Mouse (Mus musculus): Measurements from ENCODE around the gene Tmem102.
A peak's percentile ranks its signal among the peaks of the same experiment; 100 is the strongest.

Gene Tmem102

DNA sequence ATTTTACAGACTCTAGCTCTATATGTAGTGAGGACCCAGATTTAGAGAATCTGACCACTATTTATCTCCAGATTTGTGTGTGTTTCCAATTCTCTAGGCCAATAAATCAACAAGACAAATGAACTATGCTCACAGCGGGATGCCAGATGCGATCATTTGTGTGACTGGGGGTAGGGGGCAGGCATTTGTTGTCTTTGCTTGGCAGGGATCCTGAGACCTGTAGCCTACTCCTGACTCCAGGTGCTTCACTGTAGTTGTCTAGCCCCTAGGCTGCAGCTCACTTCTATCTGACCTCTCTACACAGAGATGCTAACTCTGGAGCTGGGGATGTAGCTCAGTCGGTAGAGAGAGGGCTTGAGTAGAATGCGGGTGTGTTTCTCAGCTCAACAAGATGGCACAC is 23.6 kb downstream of the Tmem102 start:
- no peak for DNase-seq

DNA sequence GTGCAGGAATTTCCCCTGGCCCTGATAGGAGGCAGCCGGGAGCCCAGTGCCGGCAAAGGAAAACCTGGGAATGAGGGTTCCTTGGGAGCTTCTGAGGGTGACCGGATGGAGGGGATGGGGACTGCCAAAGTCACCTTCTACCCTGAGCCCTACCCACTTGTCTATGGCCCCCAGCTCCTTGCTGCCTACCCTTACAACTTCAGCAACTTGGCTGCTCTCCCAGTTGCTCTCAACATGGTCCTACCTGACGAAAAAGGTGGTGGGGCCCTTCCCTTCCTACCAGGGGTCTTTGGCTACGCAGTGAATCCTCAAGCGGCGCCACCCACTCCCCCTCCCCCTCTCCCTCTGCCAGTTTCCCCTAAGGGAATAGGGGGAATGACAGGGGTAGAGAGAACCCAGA is 26.4 kb downstream of the Tmem102 start:
- no peak for DNase-seq

DNA sequence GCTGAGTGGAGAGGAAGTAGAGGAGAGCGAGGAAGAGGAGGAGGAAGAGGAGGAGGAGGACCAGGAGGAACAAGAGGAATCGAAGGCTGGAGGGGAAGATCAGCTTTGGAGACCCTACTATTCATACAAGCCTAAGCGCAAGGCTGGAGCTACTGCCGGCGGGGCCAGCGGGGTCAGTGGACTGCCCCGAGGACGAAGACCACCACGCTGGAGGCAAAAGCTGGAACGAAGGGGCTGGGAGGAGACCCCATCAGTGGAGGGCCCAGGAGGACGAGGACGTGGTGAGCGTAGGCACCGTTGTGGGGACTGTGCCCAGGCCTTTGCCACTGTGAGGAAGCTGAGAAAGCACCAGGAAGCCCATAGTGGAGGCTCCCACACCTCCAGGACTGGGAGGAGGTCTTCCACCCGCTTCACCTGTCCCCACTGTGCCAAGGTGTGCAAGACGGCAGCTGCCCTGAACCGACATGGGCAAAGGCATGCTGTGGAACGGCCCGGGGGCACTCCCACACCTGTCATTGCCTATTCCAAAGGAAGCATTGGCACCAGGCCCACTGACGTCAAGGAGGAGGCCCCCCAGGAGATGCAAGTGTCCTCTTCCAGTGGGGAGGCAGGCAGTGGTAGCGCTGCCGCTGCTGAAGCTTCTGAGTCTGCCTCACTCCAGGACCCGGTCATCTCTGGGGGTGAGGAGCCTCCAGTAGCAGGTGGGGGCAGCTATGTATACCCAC is 27.0 kb downstream of the Tmem102 start:
- peak; percentile 47 for DNase-seq

DNA sequence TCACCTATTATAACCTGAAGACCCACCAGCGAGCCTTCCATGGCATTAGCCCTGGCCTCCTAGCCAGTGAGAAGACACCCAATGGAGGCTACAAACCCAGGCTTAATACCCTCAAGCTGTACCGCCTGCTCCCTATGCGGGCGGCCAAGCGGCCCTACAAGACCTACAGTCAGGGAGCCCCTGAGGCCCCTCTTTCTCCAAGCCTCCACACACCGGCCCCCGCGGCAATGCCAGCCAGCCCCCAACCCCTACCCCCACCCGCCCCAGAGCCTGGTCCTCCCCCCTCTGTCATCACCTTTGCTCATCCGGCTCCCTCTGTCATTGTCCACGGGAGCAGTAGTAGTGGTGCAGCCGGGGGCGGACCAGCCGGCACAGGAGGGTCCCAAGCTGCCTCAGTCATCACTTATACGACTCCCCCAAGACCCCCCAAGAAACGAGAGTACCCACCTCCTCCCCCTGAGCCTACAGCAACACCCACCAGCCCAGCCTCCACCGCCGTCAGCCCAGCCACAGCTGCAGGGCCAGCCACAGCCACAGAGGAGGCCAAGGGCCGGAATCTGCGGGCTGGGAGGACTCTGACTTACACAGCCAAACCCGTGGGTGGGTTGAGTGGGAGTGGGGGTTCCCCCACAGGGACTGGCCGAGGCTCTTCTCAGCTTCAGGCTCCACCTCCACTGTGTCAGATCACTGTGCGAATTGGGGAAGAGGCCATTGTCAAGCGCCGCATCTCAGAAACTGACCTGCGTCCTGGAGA is 27.7 kb downstream of the Tmem102 start:
- no peak for DNase-seq

DNA sequence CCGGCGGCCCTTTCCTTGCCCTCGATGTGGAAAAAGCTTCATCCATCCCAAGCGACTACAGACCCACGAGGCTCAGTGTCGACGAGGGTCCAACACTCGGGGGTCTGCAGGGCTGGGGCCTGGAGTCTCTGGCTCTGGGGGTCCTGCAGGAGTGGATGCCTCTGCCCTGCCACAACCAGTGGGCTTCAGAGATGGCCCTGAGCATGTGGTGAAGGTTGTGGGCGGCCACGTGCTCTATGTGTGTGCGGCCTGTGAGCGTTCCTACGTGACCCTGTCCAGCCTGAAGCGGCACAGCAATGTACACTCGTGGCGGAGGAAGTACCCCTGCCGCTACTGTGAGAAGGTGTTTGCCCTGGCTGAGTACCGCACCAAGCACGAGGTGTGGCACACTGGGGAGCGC is 28.9 kb downstream of the Tmem102 start:
- no peak for DNase-seq

DNA sequence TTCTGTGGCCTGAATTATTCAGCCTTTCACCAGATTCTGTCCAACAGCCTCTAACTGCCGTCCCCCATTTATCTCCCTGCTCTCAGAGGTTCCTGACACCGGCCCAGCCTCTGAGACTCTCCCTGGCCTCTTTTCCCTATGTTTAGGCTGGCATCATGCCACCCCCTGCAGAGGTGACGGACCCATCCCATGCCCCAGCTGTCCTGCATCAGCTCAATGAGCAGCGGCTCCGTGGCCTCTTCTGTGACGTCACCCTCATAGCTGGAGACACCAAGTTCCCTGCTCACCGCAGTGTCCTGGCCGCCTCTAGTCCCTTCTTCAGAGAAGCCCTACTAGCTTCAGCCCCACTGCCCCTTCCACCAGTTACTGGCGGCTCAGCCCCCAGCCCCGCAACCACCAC is 29.7 kb downstream of the Tmem102 start:
- DNase-seq, result no peak

DNA sequence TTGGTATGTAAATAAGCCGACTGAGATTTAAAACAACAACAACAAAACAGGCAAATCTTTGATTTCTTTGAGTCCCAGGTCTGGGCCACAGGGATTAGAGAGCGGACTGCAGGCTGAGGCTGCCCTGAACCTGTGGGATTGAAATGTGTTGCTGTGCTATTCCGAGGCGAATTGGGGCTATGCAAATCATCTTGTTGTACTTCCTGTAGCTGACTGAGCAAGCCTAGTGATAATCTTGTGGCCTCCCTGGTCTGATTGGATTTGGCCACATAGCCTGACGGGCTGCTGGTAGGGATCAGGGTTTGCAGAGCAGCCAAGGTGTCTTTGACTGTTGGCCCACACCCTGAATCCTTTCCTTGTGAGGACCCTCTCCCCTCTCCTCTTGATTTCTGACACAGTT is 30.5 kb downstream of the Tmem102 start:
- no peak for DNase-seq

DNA sequence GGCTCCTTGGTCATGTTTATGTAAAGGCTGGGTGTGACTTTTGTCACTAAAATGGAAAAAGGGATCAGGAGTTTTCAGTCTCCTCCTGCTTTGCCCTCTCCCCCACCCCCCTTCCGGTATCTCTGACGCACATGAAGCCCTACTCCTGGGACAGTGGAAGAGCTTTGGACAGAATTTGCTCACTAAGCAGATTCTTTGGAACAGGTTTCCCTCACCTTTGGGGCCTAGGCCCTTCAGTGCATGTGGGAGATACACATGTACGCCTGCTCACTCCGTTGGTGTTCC is 37.9 kb downstream of the Tmem102 start:
- DNase-seq, result no peak

DNA sequence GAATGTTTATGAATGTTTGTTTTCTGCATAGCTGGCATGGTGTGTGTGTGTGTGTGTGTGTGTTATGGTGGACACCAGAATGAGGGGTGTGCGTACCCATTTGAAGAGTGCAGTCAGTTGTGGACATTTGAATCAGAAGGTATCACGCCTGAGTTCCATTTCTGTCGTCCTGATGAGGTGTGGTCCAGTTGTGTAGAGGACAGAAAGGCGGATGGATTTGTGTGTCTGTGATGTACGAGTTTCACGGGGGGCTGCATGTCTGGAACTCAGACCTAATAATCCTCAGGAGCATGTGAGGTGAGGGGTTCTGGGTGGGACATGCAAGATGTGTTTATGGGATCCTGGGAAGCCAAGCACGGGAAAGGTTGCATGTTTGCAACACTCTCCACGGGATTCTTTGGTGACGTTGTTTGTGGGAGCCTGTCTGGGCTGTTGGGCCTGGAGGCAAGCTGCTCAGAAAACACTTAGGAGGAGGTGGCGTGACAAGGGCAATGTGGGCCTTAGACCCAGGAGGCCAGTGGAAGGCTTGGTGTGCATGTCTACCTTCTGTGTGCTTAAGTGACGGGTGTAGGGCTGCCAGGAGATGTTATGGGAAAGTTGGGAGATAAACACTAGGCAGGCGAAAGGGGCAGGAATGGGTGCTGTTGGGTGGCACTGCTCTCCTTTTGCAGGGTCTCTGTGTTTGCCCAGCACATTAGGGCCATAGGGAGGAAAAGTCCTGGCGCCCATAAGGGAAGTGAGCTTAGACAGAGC is 38.4 kb downstream of the Tmem102 start:
- DNase-seq, result no peak

DNA sequence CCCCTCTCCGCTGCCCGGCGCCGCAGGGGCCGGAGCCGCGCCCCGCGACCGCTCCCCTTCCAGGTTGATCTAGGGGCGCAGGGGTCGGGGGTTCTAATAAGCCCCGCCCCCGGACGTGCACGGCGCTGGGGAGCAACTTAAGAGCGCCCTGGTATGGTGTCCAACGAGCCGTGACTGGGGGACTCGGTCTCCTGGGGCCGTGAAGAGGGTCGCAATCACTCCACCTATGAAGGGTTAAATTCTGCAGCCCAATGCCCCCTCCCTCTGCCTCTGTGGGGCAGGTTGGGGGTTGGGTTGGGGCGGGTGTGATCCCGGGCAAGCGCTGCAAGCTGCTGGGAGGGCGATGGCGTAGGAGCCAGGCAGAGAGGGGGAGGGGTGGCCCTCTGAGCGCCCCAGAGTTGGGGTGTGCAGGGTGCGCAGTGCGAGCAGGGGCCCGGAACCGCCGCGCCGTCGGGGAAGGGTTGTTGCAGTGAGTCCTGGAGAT is 39.3 kb downstream of the Tmem102 start:
- DNase-seq, result peak; percentile 82

DNA sequence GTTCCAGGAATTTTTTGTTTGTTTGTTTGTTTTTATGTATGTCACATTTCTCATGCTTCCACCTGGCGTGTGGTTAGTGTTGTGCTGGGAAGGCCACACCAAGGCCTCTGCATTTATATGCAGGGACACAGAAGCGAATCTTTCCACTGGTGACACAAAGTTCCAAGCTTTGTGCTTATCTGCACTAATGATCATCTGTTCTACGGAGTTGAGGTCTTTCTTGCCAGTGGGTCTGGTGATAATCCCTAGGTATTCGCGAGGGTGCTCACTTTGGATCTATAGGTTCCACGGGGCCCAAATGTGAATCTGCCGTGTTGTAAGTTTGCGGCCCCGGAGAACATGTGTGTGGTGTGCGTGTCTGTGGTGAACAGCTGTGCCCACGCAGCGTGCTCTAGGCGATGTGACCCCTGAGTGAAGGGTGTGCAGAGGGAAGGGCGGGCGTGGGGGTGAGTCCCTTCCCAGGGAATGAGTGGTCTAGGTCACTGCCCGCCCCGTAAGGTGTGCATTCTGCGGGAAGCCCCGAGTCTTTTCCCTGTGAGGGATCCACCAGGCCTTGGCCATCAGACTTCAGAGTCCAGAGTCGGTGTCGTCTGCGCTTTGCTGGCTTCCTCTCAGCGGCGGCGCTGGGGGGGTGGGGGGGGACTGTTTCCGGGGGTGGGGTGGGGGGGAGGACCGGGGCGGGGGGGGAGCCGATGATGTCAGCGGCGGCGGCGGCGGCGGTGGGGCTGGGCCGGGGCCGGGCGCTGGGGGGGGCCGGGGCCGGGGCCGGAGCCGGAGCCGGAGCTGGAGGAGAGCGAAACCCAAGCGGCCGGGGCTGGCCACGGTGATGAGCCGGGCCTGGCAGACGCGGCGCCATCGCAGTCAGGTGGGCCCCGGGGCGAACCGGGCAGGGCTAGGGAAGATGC is 40.0 kb downstream of the Tmem102 start, which contains the start of gene Zbtb4:
Gene Zbtb4, plus strand, starts transcription at position 692 of the 905 bp plus-strand sequence.
- peak; percentile 71 for DNase-seq

DNA sequence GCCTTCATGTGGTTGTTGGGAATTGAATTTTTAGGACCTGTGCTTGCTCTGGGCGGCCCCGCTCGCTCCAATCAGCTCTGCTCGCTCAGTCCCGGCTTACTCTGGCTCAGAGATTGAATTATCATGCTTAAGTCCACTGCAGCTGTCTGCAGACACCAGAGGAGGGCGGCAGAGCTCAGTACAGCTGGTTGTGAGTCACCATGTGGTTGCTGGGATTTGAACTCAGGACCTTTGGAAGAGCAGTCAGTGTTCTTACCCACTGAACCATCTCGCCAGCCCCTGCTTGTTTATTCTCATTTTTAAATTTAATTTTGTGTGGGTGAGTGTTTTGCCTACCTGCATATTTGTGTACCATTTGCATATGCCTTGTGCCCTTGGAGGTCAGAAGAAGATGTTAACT is 41.9 kb downstream of the Tmem102 start:
- no peak for DNase-seq

DNA sequence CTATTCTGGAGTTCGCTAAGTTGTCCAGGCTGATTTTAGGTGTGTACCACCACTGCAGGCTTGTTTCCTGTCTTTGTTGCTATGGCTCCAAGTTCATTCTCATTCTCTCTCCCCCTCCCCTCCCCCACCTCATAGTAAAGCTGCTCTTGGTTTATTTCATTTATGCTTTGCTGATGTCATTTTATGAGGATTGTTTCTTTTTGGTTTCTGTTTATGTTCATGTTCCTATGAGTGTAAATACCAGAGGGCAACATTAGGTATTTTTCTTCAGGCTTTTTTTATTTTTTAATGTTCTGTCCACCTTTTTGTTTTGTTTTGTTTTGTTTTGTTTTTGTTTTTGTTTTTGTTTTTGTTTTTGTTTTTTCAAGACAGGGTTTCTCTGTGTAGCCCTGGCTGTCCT is 43.6 kb downstream of the Tmem102 start, which contains the start of gene Slc35g3:
Gene Slc35g3, minus strand, starts transcription at position 101 of the 400 bp plus-strand sequence.
- DNase-seq, result no peak

DNA sequence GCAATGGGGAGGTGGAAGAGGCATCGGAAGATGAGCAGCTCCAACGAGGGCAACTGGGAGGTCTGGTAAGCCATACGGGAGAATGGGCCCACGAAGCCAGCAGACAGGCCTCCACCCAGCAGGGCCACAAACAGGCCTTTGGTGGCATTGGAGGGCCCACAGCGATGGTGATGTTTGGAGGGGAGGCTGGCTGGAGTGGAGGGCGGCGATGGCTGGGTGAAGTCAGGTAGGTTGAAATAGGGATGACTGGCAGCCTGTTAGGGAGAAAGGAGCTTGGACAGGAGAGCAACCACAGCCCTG is 44.6 kb downstream of the Tmem102 start:
- DNase-seq, result no peak

DNA sequence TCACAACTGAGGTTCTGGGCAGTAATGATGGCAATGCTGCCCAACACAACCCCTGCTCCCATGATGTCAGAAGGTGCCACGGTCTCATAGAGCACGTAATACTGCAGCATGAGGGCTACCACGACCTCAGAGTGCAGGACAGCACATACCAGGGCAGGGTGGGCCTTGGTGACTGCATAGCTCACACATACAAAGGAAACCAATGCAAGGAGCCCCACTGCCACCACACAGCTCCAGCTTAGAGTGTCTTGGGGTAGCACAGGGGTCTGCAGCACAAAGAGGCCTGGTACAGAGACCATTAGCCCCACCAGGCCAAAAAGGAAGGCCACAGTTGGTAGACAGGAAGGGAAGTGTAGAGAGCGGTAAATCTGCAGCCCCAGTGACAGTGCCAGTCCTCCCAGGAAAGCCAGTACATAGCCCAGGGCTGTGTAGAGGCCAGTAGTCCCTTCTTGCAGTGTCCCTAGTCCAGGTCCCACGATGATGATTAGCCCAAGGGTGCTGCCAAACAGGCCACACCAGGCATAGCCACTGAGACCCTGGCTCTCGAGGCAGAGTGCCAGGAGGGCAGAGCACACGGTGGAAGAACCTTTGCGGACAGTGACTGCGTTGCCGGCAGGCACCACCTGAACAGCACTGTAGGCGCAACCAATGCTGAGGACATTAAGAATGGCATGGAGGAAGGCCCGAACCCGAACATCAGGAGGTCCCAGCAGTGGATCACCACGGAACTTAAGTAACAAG is 45.1 kb downstream of the Tmem102 start:
- DNase-seq, result no peak

DNA sequence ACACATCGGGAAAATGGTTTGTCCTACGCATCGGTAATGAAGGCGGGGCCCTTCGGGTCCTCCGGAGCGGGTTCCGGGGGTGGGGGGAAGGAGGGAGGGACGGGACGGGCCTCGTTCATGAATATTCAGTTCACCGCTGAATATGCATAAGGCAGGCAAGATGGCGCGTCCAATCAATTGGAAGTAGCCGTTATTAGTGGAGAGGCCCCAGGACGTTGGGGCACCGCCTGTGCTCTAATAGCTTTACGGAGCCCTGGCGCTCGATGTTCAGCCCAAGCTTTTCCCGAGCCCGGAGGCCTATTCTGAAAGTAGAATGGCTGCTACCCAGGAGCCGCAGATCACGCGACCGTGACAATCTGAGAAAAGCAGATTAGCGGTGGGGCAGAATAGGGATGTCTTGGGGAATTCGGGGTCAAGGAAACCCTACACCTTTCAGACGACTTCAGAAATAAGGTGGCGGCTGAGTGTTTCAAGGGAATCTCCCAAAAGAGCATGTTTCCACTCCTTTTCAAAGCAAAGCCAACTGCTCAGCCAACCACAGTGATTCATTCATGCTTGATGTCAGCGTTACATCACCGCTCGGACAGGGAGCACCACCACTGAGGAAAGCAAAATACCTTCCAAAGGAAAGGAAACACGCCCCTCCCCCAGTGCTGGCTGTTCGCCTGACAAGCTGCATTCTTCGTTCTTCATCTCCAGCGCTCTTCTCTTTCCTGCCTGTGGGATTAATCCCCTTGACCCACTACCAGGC is 46.3 kb downstream of the Tmem102 start:
- DNase-seq, result peak; percentile 93

DNA sequence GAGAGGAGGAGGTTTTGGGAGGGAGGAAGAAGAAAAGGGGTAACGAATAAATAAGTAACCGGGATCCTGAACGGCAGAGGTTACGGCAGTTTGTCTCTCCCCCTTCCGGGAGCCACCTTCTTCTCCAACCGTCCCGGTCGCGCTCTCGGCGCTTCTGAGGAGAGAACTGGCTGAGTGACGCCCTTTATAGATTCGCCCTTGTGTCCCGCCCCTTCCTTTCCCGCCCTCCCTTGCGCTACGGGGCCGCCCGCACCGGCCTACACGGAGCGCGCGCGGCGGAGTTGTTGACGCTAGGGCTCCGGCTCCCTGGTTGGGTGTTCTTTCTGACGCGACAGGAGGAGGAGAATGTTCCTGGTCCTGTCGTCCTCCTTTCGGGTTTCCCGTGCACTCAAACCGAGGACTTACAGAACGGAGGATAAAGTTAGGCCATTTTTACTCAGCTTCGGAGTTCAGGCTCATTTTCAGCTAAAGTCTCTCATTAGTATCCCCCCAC is 46.9 kb downstream of the Tmem102 start, which contains the start of gene Polr2a:
Gene Polr2a, minus strand, starts transcription at position 160 of the 493 bp plus-strand sequence.
- DNase-seq, result peak; percentile 98

DNA sequence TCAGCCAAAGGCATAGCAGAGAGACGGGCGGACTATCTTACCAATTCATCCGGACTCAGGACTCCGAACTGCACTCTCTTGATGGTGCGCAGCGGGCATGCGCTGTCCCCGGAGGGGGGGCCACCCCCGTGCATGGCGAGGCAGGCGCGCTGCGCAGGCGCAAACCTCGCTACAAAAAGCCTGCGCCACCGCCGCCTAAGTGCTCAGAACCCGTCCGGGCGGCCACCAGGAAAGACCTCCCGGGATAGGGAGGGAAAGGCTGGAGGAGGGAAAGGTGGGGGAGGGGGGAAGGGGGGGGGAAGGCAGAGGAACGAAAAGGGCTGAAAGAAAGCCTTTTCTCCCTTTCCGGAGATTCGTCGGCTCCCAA is 47.4 kb downstream of the Tmem102 start:
- DNase-seq, result peak; percentile 98

DNA sequence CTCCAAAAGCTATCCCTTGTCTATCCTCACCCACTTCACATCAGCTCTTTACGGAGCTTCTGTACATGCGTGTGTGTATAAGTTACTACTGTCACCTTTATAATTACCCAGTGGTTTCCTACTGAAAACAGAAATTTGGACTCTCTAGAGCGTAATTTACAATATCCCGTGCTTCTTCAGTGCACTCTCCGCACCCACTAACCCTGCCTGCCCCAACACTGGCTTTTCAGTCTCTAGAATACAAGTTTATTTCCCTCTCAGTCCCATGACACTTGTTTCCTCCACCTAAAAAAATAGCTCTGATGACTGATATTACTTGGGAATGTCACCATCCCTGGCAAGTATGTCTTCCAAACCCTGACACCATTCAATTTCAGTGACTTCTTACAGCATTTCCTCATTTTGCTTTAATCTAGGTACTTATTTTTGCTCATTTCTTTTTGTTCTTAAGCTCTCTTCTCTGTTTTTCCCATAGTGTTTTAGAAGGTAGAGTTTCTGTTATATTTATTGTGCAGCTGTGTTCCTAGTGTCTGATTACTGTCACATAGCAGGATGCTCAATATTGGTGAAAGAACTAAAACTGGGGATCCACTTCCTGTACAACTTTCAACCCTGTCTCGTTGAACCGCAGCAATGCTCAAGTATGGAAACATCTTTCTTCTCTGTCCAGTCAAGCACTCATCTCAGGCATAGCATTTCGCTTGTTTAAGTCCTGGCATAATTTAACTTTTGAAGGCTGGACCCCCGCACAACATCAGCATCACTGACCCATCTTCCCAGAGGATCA is 47.9 kb downstream of the Tmem102 start:
- DNase-seq, result no peak

DNA sequence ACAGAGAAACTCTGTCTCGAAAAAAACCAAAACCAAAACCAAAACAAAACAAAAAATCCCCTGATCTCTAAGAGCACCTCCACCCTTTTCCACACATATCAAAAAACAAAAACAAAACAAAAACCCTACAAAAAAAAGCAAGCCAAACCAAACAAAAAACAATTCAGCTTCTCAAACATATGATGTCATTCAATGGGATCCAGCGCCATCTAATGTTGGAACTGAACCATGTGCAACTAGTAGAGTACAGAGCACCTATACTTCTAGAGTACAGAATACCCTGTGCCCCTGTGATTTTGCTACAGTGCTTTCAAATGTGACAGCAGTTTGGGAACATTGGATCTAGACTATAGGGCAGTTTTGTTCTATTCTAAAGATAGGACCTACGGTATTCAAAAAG is 50.7 kb downstream of the Tmem102 start:
- peak; percentile 50 for DNase-seq

Measured in kidney, postnatal 14 days (tissue).